Mouse (Mus musculus) liver, postnatal 0 days (tissue): ENCODE results near the gene Nr0b2.

ENCODE experiments used
- CTCF ChIP-seq: sonication (generic); IDR thresholded peaks from 2 replicates; pipeline ENCODE4 v1.5.1; 2016; ENCODE audit warnings: antibody characterized with exemption, low read depth
- EP300 ChIP-seq: IDR thresholded peaks from 2 replicates; pipeline ENCODE4 v1.6.1; 2016; ENCODE audit warnings: antibody characterized with exemption, low read depth, mild to moderate bottlenecking

DNA sequence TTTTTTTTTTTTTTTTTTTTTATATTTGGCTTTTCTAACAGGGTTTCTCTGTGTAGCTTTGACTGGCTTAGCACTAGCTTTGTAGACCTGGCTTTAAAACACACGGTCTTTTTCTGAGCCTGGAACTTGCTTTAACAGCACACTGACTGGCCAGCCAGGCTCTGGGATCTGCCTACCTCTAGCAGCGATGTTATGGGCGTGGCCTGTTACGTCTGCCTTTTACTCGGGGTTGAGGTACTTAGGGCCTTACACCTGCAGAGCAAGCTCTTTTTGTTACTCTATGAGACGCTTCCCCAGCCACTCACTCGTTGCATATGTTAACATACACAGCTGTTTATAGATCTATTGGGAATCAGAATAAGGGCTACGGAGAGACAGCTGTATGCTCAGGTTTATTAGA lies 14.1 kb downstream of the Nr0b2 start:
- TF ChIP-seq CTCF (no peak), EP300 (no peak)
